In the genomic region with DNA sequence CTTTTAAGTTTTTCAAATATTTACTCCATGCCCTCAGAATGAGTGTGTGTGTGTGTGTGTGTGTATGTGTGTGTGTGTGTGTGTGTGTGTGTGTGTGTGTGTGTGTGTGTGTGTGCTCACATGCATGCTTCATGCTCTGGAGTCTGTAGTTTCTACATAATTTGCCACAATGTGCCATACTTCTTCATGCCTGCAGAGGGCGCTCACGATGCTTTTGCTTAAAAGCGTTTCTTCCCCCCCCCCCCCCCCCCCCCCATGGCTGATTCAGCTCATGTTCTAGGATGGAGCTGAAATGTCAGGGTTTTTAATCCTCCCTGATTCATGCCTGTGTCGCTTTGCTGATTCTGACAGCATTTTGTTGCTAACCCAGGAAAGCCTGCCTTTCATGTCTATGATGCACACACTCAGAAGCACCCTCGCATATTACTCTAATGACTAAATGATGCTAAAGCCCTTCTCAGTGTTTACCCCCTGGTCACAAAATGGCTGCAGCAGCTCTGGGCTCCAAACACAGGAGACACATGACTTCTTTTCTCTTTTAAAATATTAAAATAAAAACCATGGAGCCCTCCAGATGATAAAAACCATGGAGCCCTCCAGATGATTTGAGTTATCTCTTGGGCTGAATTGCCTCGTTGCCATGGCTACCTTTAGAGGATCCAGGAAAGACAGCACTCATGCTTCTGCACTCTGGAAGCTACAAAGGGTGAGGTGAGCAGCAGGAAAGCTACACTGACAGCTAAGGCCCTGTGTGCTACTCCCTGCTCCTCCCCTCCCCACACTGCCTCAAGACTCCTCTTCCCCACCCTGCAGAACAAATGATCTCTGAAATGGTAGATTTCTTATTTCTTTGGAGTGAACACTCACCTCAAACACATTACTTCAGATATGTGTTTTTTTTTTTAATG, we compare ENCODE assay signal across 9 mouse cellular contexts. TPM values are rescaled to one million over a fixed set of nuclear protein-coding genes. Genes with fewer than 3 reads are reported as not detected.
DNase-seq lines count a peak whose midpoint lies in the region; ATAC-seq and TF ChIP-seq lines count a peak whose summit lies in the region.
"Had no signal": no experiment of that assay in that cellular context is flagged by ENCODE, and none has a peak within 500 bp of the region (broad histone marks: within the 10 kb centered on the region; RNA-seq: fewer than 3 reads in every experiment).

No protein-coding gene starts in this region.

- H3K4me1 ChIP-seq in CH12.LX (ENCODE audit: control insufficient read depth in 1 of 2, insufficient read depth in 2 of 2): peaks cover 0 to 5% of the 10 kb centered on the region in 2 experiments; a peak in 1 of 4 replicates
- no peaks in the 10 kb centered on the region for H3K4me1 ChIP-seq in forebrain, postnatal 0 days (ENCODE audit: insufficient read depth)
- H3K4me1 ChIP-seq: heart, embryonic 15.5 days; neural tube, embryonic 12.5 days had no signal

- no peaks in the 10 kb centered on the region for H3K9me3 ChIP-seq in CH12.LX (replicated peaks; ENCODE audit: low read length)
- H3K9me3 ChIP-seq in forebrain, postnatal 0 days (ENCODE audit: low read length): no peaks in the 10 kb centered on the region
- H3K9me3 ChIP-seq: heart, embryonic 15.5 days; neural tube, embryonic 12.5 days had no signal

- TF ChIP-seq CTCF in layer of hippocampus, adult 2 months (conservative IDR thresholded peaks at IDR 0.05): 0 out of 2 replicates have a peak, but pooled peaks have one; percentile 11
- TF ChIP-seq CTCF in CH12.LX (conservative IDR thresholded peaks at IDR 0.05 in 1 of 2, IDR thresholded peaks at IDR 0.05 in 1 of 2; ENCODE audit: low read depth in 2 of 2, low read length in 2 of 2): peak in 1 of 2 experiments; percentile 58; a peak in 2 of 4 replicates
- peak; percentile 21; the same call in 1 of the 2 replicates for TF ChIP-seq CTCF in forebrain, postnatal 0 days (IDR thresholded peaks at IDR 0.05; ENCODE audit: low read depth)

- no peak overlapping the region for H3K9ac ChIP-seq in CH12.LX (ENCODE audit: insufficient read depth, low read depth)
- no peak overlapping the region for H3K9ac ChIP-seq in forebrain, postnatal 0 days
- H3K9ac ChIP-seq: heart, embryonic 15.5 days; neural tube, embryonic 12.5 days had no signal

- in situ Hi-C loops in CH12.LX (cut with MboI; ENCODE audit: low pct_ligation_motif_present, low pct_unique_long_range_greater_than_20kb, low sequenced_read_pairs): loop anchor here (5.0 to 25.0 kb wide), 2 partner anchors 67 to 332 kb away; no protein-coding TSS in a partner anchor

- ATAC-seq in forebrain, postnatal 0 days: peak; percentile 82
- ATAC-seq in megakaryocyte, adult 5-6 weeks (ENCODE audit: poor library complexity, severe bottlenecking): no peak

- 51% methylated on average over 6 of the region's 6 CpGs for WGBS in forebrain, postnatal 0 days

- no peak overlapping the region for H3K4me3 ChIP-seq in layer of hippocampus, adult 2 months
- no peak overlapping the region for H3K4me3 ChIP-seq in CH12.LX (replicated peaks in 1 of 3; ENCODE audit: low read depth in 2 of 3, low read length in 2 of 3, poor library complexity in 1 of 3)
- H3K4me3 ChIP-seq in forebrain, postnatal 0 days (ENCODE audit: low read depth, low read length): no peak overlapping the region
- H3K4me3 ChIP-seq: heart, embryonic 15.5 days; neural tube, embryonic 12.5 days had no signal

- no peak for DNase-seq in layer of hippocampus, adult 2 months (ENCODE audit: low spot score in 2 of 2)
- no peak for DNase-seq in layer of hippocampus, postnatal 25 days (ENCODE audit: extremely low spot score in 1 of 2, low spot score in 1 of 2)
- peak; percentile 33 for DNase-seq in CH12.LX (ENCODE audit: extremely low read depth)
- peak; percentile 46 for DNase-seq in R1 (ENCODE audit: low read depth, low spot score)
- peak; percentile 24 for DNase-seq in forebrain, postnatal 0 days
- no peak for DNase-seq in spleen, postnatal 14 days (ENCODE audit: low spot score in 2 of 2)

- H3K79me2 ChIP-seq in CH12.LX (replicated peaks; ENCODE audit: control insufficient read depth, extremely low read depth, insufficient read depth, poor library complexity, severe bottlenecking): no peaks in the 10 kb centered on the region

- no peak for TF ChIP-seq RAD21 in CH12.LX (IDR thresholded peaks at IDR 0.05; ENCODE audit: low read depth, low read length)

- no peaks in the 10 kb centered on the region for H3K36me3 ChIP-seq in CH12.LX (replicated peaks in 1 of 2; ENCODE audit: control insufficient read depth in 1 of 2, insufficient read depth in 1 of 2, low read length in 1 of 2)
- H3K36me3 ChIP-seq in forebrain, postnatal 0 days (ENCODE audit: insufficient read depth): no peaks in the 10 kb centered on the region
- H3K36me3 ChIP-seq: heart, embryonic 15.5 days; neural tube, embryonic 12.5 days had no signal

- dilution Hi-C loops in CH12.LX (cut with MboI; ENCODE audit: extremely low pct_ligation_motif_present, extremely low pct_unique_long_range_greater_than_20kb, low sequenced_read_pairs): no loop called here

- H3K4me2 ChIP-seq in CH12.LX (ENCODE audit: insufficient read depth, low read depth, poor library complexity, severe bottlenecking): no peak overlapping the region
- no peak overlapping the region for H3K4me2 ChIP-seq in forebrain, postnatal 0 days (ENCODE audit: low read depth)
- H3K4me2 ChIP-seq: heart, embryonic 15.5 days; neural tube, embryonic 12.5 days had no signal

- H3K27ac ChIP-seq in layer of hippocampus, adult 2 months: peak overlapping the region; percentile 46; the same call in 1 of the 2 replicates
- no peak overlapping the region for H3K27ac ChIP-seq in CH12.LX (ENCODE audit: insufficient read depth, low read depth)
- H3K27ac ChIP-seq in forebrain, postnatal 0 days (ENCODE audit: low read depth, low read length): no peak overlapping the region
- H3K27ac ChIP-seq: heart, embryonic 15.5 days; neural tube, embryonic 12.5 days had no signal

- TF ChIP-seq POLR2A in CH12.LX (IDR thresholded peaks at IDR 0.05; ENCODE audit: low read depth, low read length): no peak

- TF ChIP-seq EP300 in CH12.LX (IDR thresholded peaks at IDR 0.05; ENCODE audit: low read length): no peak

- H3K27me3 ChIP-seq in CH12.LX (replicated peaks): no peaks in the 10 kb centered on the region
- no peaks in the 10 kb centered on the region for H3K27me3 ChIP-seq in forebrain, postnatal 0 days (ENCODE audit: insufficient read depth, low read length)
- H3K27me3 ChIP-seq: heart, embryonic 15.5 days; neural tube, embryonic 12.5 days had no signal

TF ChIP-seq in CH12.LX, 34 proteins besides CTCF, POLR2A, EP300 and RAD21:
- TF ChIP-seq USF1 (IDR thresholded peaks at IDR 0.05; ENCODE audit: low read depth, low read length) (no peak), SIN3A (IDR thresholded peaks at IDR 0.05; ENCODE audit: low read length) (no peak), ZC3H11A (IDR thresholded peaks at IDR 0.05; ENCODE audit: low read depth, low read length) (no peak), ELF1 (IDR thresholded peaks at IDR 0.05; ENCODE audit: low read depth, low read length) (no peak), MAZ (IDR thresholded peaks at IDR 0.05; ENCODE audit: low read depth, low read length) (no peak), KAT2A (IDR thresholded peaks at IDR 0.05; ENCODE audit: insufficient replicate concordance, low read length) (no peak), USF2 (conservative IDR thresholded peaks at IDR 0.05; ENCODE audit: low read depth, low read length) (no peak), MAX (IDR thresholded peaks at IDR 0.05; ENCODE audit: low read length) (no peak)

RNA-seq across cellular contexts. Expression of gene Perp, which starts 49.7 kb away (rescaled TPM):
- 1 to 10 TPM; 3.2 to 3.5 TPM for total RNA-seq in layer of hippocampus, adult 2 months (2021)
- 1 to 10 TPM; 2.9 to 3.7 TPM for total RNA-seq in layer of hippocampus, postnatal 25 days (2021)
- total RNA-seq in CH12.LX (2012; rRNA removed): 0.38 and 0.51 TPM in 2 replicates
- not detected in 2 replicates for total RNA-seq in CH12.LX (2014; rRNA removed)
- polyA plus RNA-seq in CH12.LX (2012; ENCODE audit: insufficient read length, low read depth): 0.16 TPM in 1 of 2 replicates, not detected in the other
- total RNA-seq in forebrain, postnatal 0 days (2014; rRNA removed): 11.5 and 14.5 TPM in 2 replicates
- polyA plus RNA-seq in forebrain, postnatal 0 days (2015; fragmentation: Nextera tagmentation; extraction: Ambion mirVana): 14.9 and 18.1 TPM in 2 replicates
- total RNA-seq in megakaryocyte, adult 5-6 weeks (2015): 2.8 and 3.1 TPM in 2 replicates
- 4.1 and 4.6 TPM in 2 replicates for total RNA-seq in megakaryocyte, adult 5-6 weeks (2017)

Comparison
In these comparisons a context has a peak if more than half of its experiments do, and no peak if none do; other contexts are left out.
1. DNase-seq: peak in CH12.LX (single experiment), R1 (single experiment) and forebrain, postnatal 0 days (single experiment); none in layer of hippocampus, adult 2 months (0 of 2), layer of hippocampus, postnatal 25 days (0 of 2) and spleen, postnatal 14 days (0 of 2).